Mouse (Mus musculus) small intestine, adult 2 months (tissue): ENCODE results near the gene Asgr2.

ENCODE experiments used
- CTCF ChIP-seq: fragments of 200-500 bp; IDR thresholded peaks from 2 replicates; pipeline ENCODE4 v1.5.1; 2012; ENCODE audit warnings: low read depth, mild to moderate bottlenecking, control low read depth, inconsistent platforms, low read length, moderate library complexity, mixed read lengths; ENCODE audit not compliant: insufficient replicate concordance, insufficient read length; ENCODE audit errors: extremely low read depth
- POLR2A ChIP-seq: fragments of 200-500 bp; IDR thresholded peaks from 2 replicates; pipeline ENCODE4 v1.6.1; 2012; ENCODE audit warnings: low read depth, mild to moderate bottlenecking, control low read depth, inconsistent platforms, low read length, moderate library complexity

DNA sequence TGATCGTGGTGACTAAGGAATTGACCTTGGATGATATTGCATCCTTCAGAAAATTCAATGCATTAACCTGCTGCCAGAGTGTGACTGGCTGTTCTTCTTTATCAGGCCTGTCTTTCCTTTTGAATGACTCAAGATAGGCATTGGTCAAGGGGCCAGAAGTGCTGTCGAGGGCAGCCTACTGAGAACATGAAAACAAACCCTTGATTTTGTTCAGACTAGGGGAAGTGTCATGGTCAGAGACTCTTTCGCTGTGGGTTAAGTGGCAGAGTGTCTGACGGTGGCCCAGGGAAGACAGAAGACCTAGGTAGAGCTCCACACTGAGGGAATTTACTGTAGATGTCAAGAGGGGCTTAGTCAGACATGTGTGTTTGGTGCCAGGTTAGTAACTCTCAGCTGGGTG, 25.7 kb upstream of the Asgr2 start:
- TF ChIP-seq POLR2A (no peak), CTCF (no peak)
